Mouse (Mus musculus) ovary, postnatal 14 days (tissue): Measurements from ENCODE around the gene Tcte2.
A peak's percentile ranks its signal among the peaks of the same experiment; 100 is the strongest.
"Not testable (repeated sequence)": the region's sequence is repeated elsewhere in the genome, so short reads cannot be mapped to it uniquely, and the experiment has no call there.

Experiments used
- DNase-seq: peaks from one replicate; pipeline ENCODE4 v3.0.0; 2022; ENCODE audit warnings: low spot score

Gene Tcte2

DNA sequence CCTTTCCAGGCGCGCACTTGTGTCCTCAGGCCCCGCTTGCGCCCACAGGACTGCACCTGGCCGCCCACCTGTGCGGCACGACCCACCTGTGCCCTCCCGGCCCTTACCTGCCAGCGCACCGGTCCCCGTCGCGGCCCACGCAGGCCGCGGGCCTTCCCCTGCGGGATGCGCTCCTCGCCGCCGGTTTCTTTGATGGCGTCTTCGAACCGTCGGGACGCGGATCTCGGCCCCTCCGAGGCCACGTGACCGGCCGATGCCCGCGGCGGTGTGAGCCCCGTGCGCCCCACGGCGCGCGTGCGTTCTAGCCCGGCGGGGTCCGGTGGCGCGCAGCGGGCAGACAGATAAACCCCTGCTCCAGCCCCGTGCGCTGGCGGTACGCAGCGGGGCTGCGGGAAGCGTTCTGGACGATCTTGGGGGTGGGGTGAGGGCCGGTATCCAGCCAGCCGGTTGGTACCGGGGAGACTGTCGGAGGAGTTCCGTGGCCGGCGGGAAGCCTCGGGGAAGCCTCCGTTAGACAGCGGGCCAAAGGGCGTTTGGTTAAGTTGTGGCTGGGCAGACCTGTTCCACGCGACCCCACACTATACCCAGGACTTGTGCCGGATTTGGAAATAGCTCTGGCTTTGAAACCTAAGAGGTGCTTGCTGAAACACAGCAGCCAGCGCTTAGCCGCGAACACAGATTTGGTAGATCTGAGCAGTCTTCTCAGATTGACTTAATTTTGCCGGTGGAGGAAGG is at the start of gene Tcte2:
Gene Tcte2 (minus strand): TSS at position 647 of the 735 bp plus-strand sequence.
- DNase-seq, result no peak

DNA sequence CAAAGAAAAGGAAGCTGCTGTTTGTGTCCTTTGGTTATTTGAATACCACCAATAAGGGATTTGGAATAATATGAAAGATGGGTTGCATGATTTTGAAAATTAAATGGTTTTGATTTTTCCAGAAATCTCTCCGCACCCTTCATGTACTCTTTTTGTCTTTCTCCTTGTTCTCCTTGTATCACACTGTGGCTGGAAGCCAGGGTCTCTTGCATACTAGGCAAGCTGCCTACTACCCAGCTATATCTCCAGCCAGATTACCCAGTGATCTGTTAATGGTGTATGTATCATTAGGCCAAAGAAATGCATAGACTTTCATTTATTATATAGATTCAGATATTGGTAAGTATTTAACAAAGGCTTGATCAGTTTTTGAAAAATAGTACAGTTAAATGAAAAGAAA is 44.4 kb upstream of the Tcte2 start:
- DNase-seq, result no peak

DNA sequence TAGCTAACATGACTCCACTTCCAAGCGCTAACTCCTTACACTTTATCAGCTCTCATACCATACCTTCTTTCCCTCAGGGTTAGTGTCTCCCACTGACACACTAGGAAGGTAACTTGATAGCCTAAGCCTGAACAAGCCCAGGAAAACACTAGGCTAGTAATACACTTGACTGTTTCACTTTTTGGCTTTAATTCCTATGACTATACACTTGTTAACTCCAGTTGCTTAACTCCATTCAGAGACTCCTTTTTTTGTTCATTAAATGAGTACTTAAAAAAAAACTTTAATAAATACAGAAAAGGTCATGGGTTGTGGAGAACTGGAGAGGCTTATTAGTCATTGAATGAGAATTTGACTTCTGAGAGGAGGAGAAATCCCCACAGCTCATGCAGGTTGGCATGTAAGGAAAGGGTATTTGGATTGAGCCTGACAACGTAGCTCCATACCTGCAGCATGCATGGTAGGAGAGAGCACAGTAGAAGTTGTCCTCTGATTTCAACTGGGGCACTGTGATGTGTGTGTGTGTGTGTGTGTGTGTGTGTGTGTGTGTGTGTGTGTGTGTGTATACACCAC is 41.3 kb upstream of the Tcte2 start:
- DNase-seq, result no peak

DNA sequence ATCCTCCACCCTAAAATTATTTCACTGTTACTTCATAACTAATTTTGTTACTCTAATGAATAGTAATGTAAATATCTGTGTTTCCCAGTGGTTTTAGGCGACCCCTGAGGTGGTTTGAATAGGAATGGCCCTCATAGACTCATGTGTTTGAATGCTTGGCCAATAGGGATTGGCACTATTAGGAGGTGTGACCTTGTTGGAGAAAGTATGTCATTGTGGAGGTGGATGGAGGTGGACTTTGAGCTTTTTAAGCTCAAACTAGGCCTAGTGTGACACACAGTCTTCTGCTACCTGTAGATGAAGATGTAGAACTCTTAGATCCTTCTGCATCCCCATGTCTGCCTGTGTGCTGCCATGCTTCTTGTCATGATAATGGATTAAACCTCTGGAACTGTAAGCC is 36.1 kb upstream of the Tcte2 start:
- DNase-seq, result no peak

DNA sequence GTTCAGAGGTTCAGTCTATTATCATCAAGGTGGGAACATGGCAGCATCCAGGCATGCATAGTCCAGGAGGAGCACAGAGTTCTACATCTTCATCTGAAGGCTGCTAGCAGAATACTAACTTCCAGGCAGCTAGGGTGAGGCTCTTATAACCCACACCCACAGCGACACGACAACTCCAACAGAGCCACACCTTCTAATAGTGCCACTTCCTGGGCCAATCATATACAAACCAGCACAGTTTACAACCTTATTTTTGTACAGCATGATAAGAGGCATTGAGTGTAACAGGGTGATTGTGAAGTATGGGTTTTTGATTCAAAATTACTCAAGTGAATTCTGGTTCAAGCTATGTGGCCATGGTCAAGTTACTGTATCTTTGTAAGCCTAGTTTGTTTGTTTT is 28.4 kb upstream of the Tcte2 start:
- not testable (repeated sequence) for DNase-seq

DNA sequence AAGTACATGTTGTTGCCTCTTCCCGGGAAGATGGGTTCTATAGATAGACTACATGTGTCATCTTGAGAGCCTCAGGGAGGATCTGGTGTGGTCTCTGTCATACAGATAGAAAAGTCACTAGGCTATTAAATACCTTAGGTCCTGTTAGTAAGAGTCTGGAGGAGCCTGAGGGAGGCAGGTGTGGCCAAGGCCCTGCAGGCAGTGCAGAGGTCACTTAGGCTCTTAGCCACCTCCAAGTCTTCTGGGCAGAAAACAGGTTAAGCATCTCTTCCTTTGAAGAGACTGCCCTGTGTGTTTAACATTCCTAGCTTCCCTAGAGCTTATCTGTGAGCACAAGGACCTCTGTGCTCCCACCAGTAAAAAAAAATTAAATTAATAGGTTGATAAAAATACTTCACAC is 21.8 kb upstream of the Tcte2 start:
- no peak for DNase-seq

DNA sequence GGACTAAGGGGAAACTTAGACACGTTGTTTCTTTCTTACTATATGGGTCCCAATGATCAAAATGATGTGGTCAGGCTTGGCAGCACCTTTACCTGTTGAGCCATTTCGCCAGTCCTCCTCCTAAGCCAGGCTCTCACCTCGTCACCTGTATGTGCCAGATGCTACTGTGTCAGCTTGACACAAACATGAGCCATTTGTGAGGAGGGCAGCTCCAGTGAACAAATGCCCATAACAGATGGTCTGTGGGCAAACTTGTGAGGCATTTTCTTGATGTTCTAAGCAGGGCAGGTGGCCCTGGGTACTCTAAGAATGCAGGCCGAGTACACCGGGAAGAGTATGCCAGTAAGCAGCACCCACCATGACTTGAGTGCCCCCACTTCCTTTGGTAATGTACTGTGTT is 20.3 kb upstream of the Tcte2 start:
- DNase-seq, result no peak

DNA sequence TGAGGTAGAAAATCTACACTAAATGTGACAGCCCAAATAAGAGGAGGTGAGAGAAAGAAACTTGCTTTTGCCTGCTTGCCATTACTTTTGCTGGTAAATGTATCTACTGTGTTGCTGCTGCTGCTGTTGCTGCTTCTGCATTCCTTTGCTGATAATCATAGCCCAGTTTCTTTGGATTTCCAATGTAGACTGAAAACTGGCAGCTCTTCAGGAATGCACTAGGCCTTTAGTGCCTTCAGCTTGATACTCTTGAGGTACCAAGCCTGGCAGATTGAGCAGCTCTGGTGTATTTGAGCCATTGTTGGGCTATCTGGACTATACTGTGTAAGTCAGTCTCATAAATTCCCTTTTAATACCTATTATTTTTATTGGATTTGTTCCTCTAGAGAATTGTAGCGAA is 17.2 kb upstream of the Tcte2 start:
- no peak for DNase-seq

DNA sequence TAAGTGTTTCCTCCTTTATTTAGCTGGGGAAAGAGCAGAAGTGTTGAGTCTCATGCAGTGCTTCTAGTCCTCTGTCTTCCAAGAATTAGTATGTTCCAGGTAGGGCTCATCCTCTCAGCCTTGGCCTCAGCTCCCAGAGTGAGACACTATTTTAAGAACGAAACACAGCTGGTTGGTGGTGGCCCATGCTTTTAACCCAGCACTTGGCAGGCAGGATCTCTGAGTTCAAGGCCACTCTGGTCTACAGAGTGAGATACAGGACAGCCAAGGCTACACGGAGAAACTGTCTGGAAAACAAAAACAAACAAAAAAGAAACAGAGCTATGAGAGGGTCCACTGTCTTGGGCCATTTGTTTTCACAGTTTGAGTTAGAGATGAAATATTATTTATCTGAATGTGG is 16.1 kb upstream of the Tcte2 start:
- DNase-seq, result no peak

DNA sequence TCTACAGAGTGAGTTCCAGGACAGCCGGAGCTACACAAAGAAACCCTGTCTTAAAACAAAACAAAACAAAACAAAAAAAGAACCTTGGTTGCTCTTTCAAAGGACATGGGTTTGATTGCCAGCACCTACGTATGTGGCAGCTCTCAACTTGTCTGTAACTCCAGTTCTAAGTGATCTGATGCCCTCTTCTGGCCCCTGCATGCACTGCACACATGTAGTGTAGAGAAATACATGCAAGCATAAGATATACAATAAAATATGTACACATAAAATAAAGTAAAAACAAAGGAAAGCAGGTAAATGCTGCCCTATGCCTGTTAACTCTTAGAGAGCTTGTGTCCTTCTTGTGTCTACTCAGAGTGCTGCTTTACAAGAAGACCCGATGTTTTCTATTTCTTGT is 7.6 kb upstream of the Tcte2 start:
- DNase-seq, result no peak

DNA sequence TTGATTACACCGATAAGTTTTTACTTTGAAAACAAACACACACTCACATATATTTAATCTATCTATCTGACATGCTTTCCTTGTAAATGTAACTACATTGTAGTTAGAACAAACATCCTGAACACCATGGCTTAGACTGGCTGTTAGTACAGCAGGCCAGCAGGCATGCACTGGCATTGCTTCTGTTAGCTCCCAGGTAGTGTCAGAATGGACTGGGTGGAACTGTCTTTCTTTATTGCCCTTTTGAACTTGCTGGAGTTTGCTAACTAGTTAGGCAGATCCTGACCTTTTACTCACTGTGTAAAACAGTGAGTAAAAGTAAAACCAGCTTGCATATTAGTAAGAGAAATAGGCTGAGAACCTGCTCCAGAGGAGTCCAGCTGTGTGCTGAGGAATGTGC is 6.9 kb upstream of the Tcte2 start:
- no peak for DNase-seq

DNA sequence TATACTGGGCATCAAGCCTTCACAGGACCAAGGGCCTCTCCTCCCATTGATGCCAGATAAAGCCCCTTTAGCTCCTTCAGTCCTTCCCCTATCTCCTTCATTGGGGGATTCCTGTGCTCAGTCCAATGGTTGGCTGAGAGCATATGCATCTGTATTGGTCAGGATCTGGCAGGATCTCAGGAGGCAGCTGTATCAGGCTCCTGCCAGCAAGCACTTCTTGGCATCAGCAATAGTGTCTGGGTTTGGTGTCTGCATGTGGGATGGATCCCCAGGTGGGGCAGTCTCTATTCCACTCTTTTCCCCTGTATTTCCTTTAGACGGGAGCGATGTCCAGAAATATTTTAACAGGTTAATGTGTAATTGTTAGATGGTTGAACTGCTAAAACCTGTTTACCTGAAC is 3.3 kb upstream of the Tcte2 start:
- not testable (repeated sequence) for DNase-seq

DNA sequence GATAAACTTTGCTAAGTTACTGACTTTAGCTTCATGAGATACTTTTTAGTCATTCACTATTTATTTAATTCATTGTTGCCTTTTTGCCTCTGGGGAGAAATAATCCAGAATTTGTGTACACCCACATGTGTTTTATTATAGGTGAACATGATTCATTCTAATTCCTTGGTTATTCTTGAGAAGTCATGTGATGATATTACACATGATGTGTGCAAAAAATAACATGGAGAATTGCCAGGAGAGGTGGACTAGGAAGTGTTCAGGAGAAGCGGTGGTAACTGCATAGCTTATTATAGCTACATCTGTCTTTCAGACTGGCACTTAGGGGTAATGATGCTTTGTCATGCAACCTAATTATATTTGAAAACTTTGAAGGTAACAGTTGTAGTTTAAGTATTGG is 2.2 kb upstream of the Tcte2 start:
- no peak for DNase-seq

DNA sequence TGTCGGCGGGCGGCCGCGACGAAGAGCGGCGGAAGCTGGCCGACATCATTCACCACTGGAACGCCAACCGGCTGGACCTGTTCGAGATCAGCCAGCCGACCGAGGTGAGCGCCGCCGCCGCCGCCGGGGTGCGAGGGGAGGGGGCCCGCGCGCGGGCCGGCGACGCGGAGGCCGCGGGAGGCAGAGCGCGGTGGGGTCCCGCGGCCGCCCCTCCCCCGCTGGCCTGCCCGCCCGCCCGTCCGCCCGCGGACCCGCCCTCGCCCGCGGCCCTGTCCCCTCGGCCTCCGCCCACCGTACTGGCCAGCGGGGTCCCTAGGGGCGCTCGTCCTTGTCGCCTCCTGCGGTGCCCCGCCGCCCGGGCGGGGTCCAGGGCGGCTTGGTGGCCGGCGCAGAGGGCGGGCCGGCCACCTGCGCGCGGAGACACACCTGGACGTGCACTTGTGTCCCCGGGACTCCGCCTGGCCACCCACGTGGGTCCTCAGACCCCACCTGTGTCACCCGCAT is 898 bp downstream of the Tcte2 start:
- no peak for DNase-seq

DNA sequence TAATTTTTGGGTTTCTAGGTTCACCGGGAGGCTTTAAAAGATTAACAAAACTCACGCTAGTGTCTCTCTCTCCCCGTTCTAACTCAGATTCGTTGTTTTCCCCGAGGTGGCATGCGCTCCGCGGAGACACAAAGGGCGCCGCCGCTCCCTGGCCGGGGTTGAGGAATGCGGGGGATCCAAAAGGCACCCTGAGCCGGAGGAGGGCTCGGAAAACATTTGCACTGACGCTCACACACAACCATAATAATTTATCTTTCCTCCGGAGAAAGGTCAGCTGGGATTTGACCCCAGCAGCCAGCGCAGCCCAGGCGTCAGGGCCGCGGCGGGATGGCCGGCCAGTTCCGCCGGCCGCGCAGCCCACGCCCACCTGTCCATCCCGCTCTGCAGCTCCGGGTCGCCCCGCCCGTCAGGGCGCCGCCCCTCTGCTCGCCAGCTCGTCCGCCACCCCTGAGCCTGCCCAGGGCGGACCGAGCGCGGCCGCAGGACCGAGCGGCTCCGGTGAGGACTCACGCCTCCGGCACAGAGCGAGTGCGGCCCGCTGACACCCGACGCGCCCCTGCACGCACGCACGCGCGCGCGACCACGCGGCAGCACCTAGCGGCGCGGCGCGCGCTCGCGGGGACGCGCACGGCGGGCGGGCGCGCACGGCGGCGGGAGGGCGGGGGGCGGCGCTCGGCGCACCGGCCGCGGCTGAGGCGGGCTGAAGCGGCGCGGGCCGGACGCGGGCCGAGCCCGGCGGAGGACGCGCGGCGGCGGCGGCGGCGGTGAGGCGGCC is 1.6 kb downstream of the Tcte2 start, which contains the start of gene Afdn:
Gene Afdn (plus strand): TSS at position 687 of the 775 bp plus-strand sequence.
- peak; percentile 72 for DNase-seq

DNA sequence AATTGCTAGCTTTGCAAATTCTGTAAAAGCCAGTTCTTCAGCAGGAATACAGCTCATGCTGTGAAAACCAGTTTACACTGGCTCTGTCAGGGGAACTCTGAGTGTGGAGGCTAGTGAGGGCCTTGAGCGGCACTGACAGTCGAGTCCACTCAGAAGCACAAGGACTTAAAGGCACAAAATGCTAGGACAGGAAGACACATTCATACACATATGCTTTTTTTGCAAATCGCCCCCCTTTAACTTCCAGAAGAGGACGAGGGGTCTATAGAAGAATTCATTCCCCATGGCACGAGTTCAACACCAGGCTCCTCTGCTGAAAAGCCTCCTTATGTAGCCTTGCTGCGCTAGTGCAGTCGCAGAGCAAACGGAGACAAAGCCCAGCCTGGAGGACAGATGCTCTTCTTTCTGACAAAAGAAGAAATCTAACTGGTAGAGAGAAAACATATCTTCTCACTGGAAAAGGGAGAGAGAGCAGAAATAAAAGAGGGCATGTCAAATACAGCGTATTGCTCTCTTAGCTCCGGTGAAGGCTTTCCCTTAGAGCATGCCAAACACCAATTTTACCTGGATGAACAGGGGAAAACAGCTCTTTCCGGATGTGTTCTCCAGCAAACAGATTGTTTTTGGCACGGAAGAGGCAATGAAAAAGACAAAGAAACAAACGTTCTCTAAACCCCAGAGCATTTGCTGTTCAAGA is 2.3 kb downstream of the Tcte2 start:
- DNase-seq, result no peak

DNA sequence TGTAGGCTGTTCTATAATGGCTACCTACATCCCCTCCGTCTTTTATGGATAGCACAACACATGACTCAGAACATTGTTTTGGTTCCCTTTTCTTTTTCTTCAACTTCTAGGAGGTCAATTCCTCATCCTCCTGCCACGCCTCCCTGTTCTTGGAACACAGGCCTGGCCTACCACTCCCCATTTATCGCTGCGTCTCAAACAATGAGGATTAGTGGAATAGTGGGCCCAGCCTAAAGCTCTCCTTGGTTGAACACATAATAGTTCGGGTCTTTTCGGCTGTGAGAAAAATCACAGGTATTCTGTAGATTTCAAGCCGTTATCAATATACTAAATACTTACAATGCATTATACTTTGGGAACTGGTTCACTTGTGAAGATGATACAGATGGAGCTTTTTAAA is 3.0 kb downstream of the Tcte2 start:
- no peak for DNase-seq

DNA sequence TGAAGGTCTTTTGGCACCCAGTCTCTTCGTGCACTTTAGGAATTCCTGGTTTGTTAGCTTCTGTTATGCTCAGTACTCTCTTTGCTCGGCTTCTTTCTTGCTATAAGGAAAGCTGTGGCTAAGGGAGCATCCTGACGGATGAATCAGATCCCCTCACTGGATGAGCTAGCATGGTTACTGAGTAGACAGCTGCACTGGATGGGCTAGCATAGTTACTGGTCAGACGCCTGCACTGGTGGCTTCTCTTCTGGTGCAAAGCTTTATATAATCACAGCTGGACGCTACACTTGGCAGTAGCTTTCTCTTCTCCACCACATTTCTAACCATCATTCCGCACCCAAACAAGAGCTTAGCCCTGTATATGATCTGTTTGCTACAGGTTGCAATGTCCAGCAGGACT is 6.7 kb downstream of the Tcte2 start:
- DNase-seq, result no peak

DNA sequence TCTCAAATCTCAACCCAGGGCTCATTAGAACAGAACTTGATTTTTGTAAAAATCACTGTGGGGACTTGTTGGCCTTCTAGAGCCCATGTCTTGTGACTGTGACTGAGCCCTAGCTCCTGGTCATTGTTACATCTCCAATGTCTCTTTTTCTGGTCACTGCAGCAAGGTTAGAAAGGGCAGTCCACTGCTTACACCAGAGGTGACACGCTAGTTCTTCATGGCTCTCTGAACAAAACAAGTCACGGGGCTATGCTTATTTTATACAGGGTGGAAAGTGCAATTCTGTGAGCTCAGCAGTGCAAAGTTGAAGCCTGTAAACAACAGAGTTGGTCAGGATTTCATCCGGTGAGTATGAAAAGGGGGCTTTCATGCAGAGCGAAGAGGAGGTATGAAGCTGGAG is 7.7 kb downstream of the Tcte2 start:
- DNase-seq, result no peak

DNA sequence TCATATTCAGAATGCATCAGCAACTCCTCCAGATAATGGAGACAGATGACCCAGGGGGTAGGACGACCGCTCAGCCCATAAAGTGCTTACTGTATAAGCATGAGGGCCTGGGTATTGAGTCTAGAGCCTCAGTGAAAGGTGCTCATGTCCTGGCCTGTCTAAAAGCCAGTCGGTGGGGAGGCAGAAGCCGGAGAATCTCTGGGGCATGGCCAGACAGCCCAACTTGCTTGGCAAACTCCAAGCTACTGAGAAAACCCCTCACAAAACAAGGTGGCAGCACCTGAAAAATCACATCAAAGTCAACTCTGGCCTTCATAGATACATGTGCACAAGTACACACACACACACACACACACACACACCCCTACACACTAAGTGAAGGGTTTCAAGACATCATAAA is 12.6 kb downstream of the Tcte2 start:
- DNase-seq, result no peak

DNA sequence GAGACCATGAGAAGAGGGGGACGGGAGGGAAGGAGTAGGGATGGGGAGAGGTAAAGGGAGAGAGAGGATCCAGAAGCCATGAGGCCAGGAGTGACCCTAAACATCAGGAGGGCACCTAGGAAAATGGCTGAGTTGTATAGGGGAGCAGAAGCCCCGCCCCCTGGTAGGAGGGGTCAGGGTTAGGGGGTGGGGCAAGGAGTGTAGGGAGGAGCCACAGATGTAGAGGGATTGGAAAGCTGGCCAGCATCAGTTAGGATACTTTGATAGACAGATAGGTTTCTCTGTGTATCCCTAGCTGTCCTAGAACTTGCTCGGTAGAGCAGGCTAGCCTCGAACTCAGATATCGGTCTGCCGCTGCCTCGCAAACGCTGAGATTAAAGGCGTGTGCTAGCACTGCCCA is 13.9 kb downstream of the Tcte2 start:
- no peak for DNase-seq

DNA sequence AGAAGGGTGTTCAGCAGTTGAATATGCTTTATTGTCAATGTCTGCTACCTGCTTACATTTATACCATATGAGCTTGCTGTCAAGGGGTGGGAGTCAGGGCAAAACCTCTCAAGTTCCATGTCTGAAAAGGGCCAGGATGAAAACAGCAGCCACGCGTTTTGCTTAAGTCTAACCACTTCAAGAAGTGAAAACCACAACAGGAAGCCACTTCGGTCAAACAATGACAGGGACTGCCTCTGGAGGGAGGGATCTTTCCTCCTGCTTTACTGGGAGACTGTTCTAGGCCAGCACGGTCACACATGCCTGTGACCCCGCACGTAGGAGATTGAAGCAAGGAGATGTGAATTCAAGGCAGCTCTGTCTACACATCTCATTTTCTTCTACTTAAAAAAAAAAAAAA is 15.3 kb downstream of the Tcte2 start:
- DNase-seq, result no peak

DNA sequence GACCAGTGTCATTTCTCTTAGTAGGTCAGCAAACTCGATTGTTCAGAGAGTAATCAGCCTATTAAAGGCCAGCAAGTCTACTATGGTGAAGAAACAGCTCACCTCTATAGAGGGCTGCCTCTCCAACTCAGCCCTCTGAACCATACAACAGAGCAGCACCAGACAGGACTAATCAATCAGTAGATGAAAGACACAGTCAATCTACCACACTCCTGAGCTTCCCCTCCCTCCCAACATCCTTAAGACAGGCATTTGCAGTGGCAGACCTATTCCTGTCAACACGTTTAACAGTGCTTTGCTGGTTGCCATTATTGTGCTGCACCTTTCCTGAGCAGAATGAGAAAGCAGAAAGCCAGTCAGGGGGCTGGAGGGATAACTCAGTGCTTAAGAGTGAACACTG is 16.3 kb downstream of the Tcte2 start:
- no peak for DNase-seq
